Mouse (Mus musculus): ENCODE data around the gene Prl.
"Not testable (repeated sequence)": the region's sequence is repeated elsewhere in the genome, so short reads cannot be mapped to it uniquely, and the experiment has no call there.

Gene Prl

DNA sequence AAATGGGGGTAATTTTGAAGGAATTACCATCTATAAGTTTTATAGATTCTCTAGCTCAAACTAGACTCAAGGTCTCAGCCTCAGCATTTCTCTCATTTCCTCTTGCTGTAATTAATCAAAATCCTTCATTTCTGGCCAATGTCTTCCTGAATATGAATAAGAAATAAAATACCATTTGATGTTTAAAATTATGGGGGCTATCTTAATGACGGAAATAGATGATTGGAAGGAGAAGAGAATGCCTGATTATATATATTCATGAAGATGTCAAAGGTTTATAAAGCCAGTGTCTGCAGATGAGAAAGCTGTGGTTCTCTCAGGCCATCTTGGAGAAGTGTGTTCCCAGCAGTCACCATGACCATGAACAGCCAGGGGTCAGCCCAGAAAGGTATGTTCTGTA is at the start of gene Prl:
TSS of gene Prl (plus strand) at position 301 of the 400 bp plus-strand sequence.
- no peak for DNase-seq (ENCODE audit: low spot score in 2 of 2)

GRCm38 (mm10) chr13:27026614-27027013 is 30.8 kb upstream of the Prl start:
- DNase-seq (ENCODE audit: low spot score in 2 of 2) = no peak

- DNase-seq (ENCODE audit: low spot score in 2 of 2) = no peak
These were observed 30.0 kb upstream of the Prl start for GRCm38 (mm10) chr13:27027376-27027775.

DNA sequence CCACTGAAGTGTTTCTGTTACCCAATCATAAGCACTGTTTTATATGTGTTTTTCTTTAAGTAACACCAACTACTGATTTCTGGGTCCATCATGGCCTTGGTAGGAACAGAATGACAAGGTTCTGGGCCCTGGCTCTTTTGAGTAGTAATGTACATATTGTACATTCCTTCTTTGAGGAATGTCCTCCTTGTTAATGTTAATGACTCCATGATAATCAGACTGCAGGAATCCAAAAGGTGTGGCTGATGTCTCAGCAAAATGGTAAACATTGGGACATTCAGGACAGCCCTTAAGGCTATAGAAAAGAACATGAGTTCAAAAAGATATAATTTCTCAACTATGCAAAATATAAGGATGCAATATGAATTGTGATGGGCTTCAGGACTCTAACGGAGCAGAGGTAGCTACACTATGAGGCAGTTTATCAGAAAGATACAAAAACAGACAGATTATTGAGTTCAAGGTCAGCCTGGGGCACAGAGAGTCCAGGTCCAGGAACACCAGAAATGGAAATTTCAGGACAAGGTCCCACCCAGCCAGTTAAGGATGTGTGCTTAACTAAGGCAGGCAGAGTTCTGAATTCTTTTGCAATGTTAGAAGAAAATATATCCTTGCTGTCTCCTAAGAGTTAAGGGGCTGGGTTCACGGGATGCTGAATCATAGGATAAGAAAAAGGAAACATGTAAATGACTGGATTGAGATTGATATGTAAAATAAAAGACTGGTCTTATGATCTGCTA is 28.7 kb upstream of the Prl start:
- DNase-seq (ENCODE audit: low spot score in 2 of 2) = no peak

- DNase-seq (ENCODE audit: low spot score in 2 of 2) = no peak
These were observed 26.1 kb upstream of the Prl start for GRCm38 (mm10) chr13:27031101-27031852.

DNA sequence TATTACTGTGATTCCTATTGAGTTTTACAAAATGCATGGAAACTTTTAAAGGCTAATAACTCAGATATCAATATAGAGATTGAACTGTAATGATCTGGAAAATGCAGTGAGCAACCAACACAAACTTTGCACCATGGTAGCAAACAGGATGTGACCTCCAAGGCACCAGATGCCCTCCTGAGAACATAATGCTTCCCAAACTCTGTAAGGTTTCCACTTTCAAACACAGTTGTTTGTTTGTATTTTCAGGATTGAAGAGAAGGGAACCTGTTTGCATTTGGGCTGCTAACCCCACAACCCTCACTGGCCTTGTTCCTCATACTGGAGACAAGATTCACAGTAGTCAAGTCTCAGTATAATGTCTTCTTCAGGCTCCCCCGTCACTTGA is 25.5 kb upstream of the Prl start:
- no peak for DNase-seq (ENCODE audit: low spot score in 2 of 2)

- no peak for DNase-seq (ENCODE audit: low spot score in 2 of 2)
These were observed 24.4 kb upstream of the Prl start for GRCm38 (mm10) chr13:27032998-27033397.

DNA sequence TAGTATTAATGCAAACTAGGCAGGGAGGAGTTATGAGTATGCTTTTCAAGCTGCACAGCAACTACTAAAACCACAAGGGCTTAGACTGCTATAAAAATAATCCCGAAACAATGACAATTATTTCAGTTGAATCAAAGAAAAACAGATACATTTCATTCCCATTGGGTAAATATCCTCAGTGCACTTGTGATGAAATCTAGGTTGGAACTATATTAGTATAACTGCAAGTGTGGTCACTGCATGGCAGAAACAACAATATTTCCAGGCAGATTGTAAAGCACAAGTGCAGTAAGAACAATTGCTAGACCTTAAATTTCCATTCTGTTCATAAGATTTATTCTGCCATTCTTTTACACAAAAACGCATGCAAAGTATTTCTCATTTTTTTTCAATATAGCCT is 15.2 kb upstream of the Prl start:
- DNase-seq (ENCODE audit: low spot score in 2 of 2) = no peak

- no peak for DNase-seq (ENCODE audit: low spot score in 2 of 2)
These were observed 14.0 kb upstream of the Prl start for GRCm38 (mm10) chr13:27043326-27043725.

- no peak for DNase-seq (ENCODE audit: low spot score in 2 of 2)
These were observed 1.8 kb downstream of the Prl start for GRCm38 (mm10) chr13:27059177-27059576.

GRCm38 (mm10) chr13:27093890-27094289 is 36.5 kb downstream of the Prl start, which contains the start of gene Prl3d1:
Gene Prl3d1 (plus strand): TSS chr13:27094190.
- not testable (repeated sequence) for DNase-seq (ENCODE audit: low spot score in 2 of 2)

All from frontal cortex, postnatal 14 days (tissue).